Mouse (Mus musculus): ENCODE measurements around the gene Lsm4.

Lsm4 gene

DNA sequence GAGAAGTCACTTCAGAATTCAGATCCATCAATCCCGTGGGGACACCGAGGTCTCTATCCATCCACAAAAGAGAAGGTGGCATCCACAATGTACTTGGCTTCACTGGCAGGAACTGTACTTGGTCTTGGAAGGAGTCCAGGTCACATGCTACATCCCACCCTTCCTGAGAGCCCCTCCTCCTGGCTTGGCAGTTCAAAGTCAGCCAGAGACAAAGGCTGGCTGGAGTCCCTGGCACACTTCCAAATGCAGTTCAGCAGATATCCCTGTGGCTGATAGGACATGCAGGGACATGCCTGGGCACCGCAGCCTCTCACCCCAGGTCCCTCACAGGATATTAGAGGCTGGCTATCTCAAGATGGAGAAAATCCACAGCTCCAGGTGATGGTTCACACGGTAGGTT is 23.7 kb upstream of the Lsm4 start:
- peak; percentile 50 for DNase-seq (ENCODE audit: low read depth)

GRCm38 (mm10) chr8:70650351-70650750 is 22.7 kb upstream of the Lsm4 start:
- DNase-seq (ENCODE audit: low read depth): no peak

DNA sequence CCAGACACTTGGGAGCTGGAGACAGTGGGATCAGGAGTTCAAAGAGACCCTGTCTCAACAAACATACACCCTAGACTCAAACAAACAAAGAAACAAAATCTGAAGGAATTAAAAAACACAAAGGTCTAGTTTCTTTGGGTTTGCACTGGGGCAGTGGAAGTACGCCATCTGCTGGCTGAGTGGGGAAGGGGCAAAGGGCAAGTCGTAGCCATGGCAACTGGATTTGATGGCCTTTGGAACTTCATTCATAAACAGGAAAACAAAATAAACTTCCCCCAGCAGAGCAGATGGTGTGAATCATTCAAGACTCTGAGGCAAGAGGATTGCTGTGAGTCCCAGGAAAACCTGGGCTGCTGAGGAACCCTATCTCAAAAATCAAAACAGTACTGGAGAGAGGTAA is 19.8 kb upstream of the Lsm4 start:
- peak; percentile 44 for DNase-seq (ENCODE audit: low read depth)

DNA sequence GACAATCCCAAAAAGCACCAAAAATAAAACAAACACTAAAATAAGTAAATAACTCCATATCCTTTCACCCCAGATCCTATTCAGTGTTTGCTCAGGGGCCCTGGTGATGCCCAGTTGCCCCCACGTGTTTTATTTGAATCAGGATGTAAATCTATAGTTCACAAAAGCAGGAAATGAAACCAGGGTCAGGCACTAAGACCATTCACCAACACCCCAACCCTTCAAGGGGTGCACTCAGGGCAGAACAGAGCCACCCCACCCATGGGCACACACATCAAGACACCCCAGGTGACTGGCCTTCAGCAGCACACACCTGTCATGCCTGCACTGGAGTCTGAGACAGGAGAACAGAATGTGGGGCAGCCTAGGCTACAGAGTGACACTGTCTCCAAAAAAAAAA is 18.9 kb upstream of the Lsm4 start:
- no peak for DNase-seq (ENCODE audit: low read depth)

GRCm38 (mm10) chr8:70655469-70655868 is 17.6 kb upstream of the Lsm4 start:
- DNase-seq (ENCODE audit: low read depth): no peak

DNA sequence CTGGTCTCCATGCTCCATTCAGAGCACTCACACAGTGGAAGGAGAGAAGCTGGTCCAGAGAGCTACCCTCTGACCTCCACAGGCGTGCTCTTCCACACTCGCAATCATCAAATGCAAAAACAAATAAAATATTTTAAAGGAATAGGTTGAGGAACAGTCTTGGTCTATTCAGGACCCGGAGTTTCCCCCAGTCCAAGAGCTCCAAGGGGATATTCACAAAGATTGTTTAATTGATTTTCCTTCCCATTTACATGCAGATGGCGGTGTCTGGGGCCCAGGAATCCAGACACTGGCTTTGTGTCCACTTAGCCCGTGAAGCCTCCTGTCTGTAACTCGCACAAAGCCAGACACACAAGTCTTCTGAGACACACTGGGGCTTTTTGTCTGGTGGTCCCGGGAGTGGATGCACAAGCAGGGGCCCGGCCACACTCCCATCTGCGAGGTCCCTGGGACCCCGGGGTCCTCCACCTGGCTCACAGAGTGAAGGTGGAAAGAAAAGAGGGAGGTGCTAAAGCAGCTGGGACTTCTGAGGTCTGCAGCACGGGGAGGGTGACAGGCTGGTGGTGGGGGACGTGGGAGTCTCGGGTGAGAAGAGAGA is 16.8 kb upstream of the Lsm4 start:
- DNase-seq (ENCODE audit: low read depth): no peak

- no peak for DNase-seq (ENCODE audit: low read depth)
Observed at GRCm38 (mm10) chr8:70657214-70657613, 15.8 kb upstream of the Lsm4 start.

- no peak for DNase-seq (ENCODE audit: low read depth)
Observed at GRCm38 (mm10) chr8:70657739-70658138, 15.3 kb upstream of the Lsm4 start.

DNA sequence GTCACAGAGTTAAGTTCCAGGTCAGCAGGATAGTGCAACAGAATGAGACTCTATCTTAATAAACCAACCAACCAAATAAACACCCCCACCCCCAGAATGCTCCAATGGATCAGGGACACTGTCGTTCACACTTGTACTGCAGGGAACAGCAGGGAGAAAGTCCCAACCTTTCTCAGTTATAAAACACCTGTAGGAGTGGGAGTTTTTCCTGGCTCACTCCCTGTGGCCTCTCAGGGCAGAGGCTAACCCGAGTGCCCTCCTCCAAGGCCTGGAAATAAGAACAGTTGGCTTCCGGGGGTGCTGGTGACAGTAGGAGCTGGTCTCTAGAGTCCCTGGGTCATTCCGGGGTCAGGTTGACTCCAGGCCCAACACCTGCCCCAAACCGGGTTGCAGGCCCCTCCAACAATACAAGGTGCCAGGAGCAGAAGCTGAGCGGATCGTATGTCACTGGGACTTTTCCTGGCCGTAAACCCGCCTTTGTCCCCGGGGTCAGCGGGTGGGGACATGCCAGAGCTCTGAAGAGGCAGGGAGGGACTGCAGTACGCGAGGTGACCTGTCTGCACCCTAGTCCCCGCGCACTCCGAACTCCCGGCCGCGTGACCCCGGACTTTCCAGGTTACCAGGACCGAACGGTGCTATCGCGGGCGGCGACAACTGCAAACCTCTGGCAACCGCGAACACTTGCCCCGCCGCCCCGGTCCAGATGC is 14.0 kb upstream of the Lsm4 start:
- no peak for DNase-seq (ENCODE audit: low read depth)

- DNase-seq (ENCODE audit: low read depth): peak; percentile 49
Observed at GRCm38 (mm10) chr8:70659604-70660272, 13.3 kb upstream of the Lsm4 start.

DNA sequence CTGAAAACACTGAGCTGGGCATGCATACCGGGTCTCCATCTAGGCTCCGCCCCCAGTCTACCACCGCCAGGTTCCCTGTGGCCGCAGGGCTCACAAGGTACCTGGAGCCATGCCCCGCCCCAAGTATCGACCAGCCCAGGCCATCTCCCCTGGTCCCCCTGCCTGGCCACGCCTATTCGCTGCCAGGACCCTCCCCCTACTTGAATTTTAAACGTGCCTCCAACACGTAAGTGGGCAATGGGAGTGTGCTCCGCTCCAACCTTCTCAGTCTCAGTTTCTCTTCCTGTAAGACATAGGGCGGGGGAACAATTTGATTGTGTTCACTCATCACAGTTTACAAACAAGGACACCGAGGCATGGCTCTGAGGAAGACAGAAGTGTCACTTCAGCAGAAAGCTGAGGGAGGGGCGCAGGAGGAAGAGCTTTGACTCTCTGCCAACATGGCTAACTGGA is 12.7 kb upstream of the Lsm4 start, which contains the start of gene Pgpep1:
Gene Pgpep1 (minus strand): TSS at position 116 of the 453 bp plus-strand sequence.
- DNase-seq (ENCODE audit: low read depth): no peak

- DNase-seq (ENCODE audit: low read depth): no peak
Observed at GRCm38 (mm10) chr8:70663691-70664090, 9.4 kb upstream of the Lsm4 start.

DNA sequence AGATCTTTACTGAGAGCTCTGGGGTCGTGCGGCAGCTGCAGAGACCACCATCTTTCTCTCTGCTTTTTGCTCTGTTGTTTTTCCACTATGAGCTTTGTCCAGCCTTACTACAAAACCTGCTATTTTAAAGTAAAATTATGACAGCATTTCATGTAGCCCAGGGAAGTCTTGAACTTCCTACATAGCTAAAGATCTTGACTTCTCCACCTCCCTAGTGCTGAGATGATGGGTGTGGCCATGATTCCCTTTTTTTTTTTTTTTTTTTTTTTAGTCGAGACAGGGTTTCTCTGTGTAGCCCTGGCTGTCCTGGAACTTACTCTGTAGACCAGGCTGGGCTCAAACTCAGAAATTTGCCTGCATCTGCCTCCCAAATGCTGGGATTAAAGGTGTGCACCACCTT is 8.4 kb upstream of the Lsm4 start:
- DNase-seq (ENCODE audit: low read depth): no peak

DNA sequence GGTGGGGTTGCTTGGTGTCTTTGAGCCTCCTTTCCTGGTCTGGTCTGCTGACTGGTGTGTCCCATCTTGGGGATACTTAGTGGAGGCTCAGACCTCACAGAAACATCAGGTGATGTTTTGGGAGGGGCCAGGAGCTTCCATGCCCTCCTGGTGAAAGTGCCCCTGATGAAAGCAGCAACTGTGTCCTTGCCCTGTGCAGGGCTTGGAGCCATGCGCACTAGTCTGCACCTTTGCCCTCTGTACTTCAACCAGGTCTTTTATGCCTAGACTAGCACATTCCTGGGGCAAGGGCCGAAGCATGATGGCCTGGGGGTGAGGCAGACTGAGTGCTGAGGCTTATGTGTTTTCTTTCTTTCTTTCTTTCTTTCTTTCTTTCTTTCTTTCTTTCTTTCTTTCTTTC is 7.4 kb upstream of the Lsm4 start:
- no peak for DNase-seq (ENCODE audit: low read depth)

GRCm38 (mm10) chr8:70667071-70667470 is 6.0 kb upstream of the Lsm4 start:
- DNase-seq (ENCODE audit: low read depth): peak; percentile 51

GRCm38 (mm10) chr8:70671615-70672324 is 1.3 kb upstream of the Lsm4 start:
- DNase-seq (ENCODE audit: low read depth): no peak

DNA sequence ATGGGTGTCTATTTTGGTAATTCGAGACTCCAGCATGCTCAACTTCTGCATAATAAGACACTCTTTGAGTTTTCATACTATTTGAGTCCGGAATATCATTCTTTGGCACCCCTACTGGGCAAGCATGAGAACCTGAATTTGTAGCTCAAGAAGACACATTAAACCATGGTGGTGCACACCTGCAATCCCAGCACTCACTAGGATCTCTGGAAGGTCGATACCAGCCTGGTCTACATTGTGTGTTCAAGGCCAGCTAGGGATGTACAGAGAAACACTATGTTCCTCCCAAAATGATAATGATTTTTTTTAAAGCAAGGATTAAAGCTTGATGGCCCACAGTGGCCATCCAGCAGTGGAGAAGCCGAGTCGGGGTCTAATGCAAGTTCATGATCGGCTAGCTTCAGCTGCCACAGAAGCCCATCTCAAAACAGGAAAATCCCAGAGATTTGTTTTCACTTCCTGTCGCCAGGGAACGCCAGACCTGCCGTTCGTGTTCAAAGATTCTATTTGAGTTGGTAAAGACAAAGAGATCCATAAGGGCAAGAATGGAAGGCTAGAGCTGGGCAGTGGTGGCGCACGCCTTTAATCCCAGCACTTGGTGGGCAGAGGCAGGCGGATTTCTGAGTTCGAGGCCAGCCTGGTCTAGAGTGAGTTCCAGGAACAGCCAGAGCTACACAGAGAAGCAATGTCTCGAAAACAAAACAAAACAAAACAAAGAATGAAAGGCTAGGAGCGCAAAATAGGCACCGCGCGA is 546 bp upstream of the Lsm4 start:
- no peak for DNase-seq (ENCODE audit: low read depth)

DNA sequence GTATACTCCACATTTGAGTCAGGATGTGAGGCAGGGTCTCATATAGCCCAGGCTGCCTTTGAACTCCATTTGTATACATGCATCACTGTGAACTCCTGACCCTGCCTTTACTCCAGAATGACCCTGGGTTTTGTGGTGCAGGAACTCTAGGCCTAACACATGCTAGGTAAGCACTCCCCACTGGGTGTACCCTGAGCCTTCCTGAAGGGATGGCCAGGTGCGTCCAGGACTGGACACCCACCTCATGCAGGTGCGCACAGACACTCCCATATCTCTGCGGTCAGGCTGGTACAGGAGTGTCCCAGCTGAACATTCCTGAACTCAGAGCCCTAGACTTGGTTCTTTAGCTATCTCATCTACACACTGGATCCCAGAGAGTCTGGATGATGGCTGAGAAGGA is 1.1 kb downstream of the Lsm4 start:
- DNase-seq (ENCODE audit: low read depth): no peak

- no peak for DNase-seq (ENCODE audit: low read depth)
Observed at GRCm38 (mm10) chr8:70674716-70675115, 1.7 kb downstream of the Lsm4 start.

- DNase-seq (ENCODE audit: low read depth): no peak
Observed at GRCm38 (mm10) chr8:70675336-70675735, 2.3 kb downstream of the Lsm4 start.

GRCm38 (mm10) chr8:70677451-70678080 is 4.5 kb downstream of the Lsm4 start:
- DNase-seq (ENCODE audit: low read depth): no peak

All from fibroblast of lung, adult 2 months (primary cell).